Mouse (Mus musculus) lung, adult 2 months (tissue): ENCODE data around the gene Tnrc6a.

Source experiments
- CTCF ChIP-seq: fragments of 200-500 bp; IDR thresholded peaks from 2 replicates; pipeline ENCODE4 v1.5.1; 2011; ENCODE audit warnings: mild to moderate bottlenecking, low read length, control low read depth; ENCODE audit not compliant: insufficient read depth
- POLR2A ChIP-seq: fragments of 200-500 bp; IDR thresholded peaks from 2 replicates; pipeline ENCODE4 v1.6.1; 2011; ENCODE audit warnings: low read depth, mild to moderate bottlenecking, control low read depth, low read length, borderline replicate concordance; ENCODE audit errors: extremely low read depth

DNA sequence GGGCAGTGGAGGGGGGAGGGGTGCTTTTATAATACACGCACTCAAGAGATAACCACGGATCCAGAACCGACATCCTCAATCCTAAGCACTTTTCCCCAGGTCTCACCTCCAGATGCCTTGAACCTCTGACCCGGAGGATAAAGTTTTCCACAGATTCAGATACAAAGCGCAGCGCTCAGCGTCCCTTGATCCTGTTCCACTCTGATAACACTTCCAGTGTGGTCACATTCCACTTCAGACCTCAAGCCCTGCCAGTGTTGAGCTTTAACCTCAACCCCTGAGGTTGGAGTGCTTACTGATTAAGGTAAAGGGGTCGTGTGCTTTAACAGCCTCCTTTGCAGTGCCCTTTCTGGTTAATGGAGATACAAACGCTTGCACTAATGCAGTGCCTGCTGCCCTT is 86.2 kb downstream of the Tnrc6a start:
- no peak for TF ChIP-seq POLR2A
- no peak for TF ChIP-seq CTCF
